Mouse (Mus musculus): ENCODE results near the gene Fnbp1.
A peak's percentile ranks its signal among the peaks of the same experiment; 100 is the strongest.

Gene Fnbp1

DNA sequence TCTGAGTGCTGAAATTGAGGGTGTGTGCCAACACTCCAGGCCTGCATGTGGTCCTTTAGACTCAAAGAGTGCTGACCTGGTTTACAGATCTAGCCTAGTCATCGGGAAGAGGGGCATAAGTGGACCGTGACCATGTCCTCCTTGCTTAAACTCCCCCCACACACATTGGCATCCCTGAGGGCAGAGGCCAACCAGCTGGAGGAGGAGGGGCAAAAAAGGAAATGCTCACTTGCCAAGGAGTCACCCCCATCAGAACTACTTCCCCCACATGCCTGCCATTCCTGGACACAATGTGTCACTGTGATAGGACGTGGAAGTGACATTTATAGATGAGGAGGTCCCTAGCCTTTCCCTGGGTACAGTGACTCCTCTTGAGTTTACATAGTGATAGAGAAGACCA, 116.3 kb downstream of the Fnbp1 start:
- DNase-seq (ENCODE audit: low read depth) = no peak

- DNase-seq (ENCODE audit: low read depth) = no peak
Measured at GRCm38 (mm10) chr2:31024618-31025370, 117.0 kb downstream of the Fnbp1 start.

DNA sequence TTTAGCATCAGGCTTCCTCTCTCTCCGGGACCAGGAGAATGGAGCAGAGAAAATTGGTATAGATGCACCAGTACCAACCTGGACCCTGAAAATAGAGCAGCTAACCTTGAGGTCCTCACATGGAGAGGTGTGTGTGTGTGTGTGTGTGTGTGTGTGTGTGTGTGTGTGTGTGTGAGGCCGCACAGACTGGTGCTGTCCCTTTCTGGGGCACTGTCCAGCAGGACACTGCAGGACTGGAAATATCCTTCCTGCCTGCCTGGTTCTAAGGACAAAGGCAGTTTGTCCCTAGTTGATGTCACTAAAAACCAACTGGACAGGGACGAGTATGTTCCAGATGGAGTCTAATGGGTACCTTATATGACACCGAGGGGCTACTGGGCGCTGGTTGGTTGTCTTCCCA, 117.9 kb downstream of the Fnbp1 start:
- DNase-seq (ENCODE audit: low read depth) = no peak

DNA sequence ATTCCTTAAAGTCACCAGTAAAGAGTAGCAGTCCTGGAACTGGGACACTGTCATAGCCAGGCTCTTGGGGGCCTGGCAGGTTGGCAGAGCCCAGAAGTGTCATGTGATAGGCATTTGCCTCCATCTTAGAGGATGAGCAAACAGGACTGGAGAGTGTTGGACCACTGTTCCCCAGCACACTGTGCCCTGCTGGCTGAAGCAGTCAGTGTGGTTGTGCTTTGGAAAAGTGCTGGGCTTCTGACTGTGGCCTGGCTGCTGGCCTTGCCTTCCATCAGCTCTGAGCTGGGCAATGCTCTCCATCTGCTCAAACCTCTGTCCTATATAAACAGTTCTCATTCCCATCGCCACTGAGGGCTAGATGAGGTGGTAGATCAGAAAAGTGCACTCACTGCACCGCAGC, 121.6 kb downstream of the Fnbp1 start:
- DNase-seq (ENCODE audit: low read depth) = no peak

DNA sequence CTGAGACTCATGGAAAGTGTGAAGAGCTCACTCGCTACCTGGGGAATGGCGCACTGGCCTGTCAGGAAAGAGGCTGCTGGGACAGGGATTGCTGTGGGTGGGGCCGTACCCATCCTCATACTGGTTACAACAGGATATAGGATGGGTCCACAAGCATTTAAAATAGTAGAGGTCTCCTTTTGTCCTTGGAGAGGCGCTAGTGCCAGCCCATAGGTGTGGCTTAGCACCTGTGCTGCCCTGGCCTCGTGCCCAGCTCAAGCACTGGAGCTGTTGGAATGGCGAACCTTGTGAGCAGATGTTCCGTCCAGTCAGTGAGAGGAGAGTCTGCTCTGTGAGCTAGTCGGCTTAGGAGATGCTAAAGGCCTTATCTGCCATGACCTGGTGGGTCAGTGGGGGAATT, 122.8 kb downstream of the Fnbp1 start:
- no peak for DNase-seq (ENCODE audit: low read depth)

DNA sequence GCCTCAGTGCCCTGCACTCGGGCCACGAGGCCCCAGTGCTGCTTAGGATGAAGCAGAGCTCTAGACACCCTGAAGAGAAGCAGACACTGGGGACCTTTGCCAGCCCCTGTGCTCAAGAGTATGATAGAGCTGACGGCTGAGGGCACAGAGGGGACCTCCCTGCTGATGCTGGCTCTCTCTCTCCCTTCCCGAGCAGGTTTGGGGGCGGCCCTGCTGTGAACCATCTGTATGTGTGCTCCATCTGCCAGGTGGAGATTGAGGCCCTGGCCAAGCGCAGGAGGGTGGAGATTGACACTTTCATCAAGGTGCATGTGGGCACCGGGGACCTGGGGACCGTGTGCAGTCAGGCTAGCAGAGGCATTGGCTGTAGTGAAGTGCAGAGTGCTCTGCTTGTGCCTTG, 123.3 kb downstream of the Fnbp1 start:
- DNase-seq (ENCODE audit: low read depth) = no peak

DNA sequence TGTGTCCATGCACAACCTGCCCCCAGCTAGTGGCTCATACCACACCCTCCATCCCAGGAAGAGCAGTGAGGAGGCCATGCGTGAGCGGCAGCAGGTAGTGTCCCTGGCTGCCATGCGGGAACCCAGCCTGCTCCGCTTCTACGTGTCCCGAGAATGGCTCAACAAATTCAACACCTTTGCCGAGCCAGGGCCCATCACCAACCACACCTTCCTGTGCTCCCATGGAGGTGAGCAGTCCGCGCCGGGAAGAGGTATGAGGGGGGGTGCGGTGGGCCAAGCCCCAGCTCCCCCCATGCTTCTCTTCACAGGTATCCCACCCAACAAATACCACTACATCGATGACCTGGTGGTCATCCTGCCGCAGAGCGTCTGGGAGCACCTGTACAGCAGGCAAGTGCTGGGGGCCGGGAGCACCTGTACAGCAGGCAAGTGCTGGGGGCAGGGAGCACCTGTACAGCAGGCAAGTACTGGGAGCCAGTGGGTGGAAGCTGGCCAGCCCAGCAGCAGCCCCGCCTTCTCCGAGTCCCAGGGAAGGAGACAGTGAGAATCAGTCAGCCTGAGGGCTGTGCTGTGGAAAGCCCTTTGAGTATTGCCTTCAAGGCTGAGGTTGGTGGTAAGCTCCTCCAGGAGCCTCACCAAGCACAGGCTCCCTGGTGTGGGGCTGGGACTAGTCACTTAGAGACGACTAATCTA, 124.0 kb downstream of the Fnbp1 start:
- DNase-seq (ENCODE audit: low read depth) = no peak

GRCm38 (mm10) chr2:31013371-31014120, 128.3 kb downstream of the Fnbp1 start:
- DNase-seq (ENCODE audit: low read depth) = no peak

- no peak for DNase-seq (ENCODE audit: low read depth)
Measured at GRCm38 (mm10) chr2:31007208-31007607, 134.6 kb downstream of the Fnbp1 start.

- DNase-seq (ENCODE audit: low read depth) = no peak
Measured at GRCm38 (mm10) chr2:31006434-31006833, 135.4 kb downstream of the Fnbp1 start.

- DNase-seq (ENCODE audit: low read depth) = no peak
Measured at GRCm38 (mm10) chr2:31005453-31005852, 136.4 kb downstream of the Fnbp1 start.

DNA sequence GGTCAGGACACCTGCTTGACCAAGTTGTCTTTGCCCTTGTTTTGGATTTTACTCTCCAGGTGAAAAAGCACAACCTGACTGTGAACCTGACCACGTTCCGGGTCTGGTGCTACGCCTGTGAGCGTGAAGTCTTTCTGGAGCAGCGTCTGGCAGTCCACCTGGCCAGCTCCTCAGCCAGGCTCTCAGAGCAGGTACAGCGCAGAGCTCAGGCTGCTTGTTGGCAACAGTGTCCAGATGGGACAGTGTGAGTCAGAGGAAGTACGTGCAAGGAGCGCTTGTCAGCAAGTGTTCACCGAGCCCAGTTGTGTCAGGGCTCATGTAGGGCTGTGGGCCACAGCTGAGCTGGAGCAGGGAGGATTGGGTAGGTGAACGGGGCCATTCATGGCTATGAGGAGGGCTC, 139.0 kb downstream of the Fnbp1 start:
- no peak for DNase-seq (ENCODE audit: low read depth)

GRCm38 (mm10) chr2:30998443-30999260, 143.2 kb downstream of the Fnbp1 start:
- no peak for DNase-seq (ENCODE audit: low read depth)

DNA sequence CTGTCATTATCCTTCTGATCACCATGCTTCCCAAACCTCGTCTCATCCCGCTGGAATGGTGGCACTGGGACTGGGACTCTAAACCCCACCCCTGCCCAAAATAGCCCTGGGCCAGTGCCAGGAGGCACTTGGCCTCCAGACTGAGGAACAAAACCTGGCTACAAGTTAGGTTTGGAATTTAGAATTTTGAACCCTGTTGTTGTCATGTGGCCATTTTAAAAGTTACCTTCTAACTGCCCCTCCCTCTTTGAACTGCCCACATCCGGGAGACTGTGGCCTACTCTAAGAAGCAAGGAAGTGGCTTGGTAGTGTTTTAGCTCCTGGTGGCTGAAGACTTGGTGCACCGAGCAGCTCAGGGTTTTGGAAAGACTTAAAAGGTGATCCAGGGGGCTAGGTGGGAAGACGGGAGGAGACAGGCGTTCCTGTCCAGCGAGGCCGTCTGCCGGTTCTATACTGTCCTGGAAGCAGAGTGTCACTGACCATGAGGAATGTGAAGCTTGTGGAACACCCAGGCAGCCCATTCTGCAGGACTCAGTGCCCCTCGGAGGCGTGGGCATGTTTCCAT, 146.3 kb downstream of the Fnbp1 start:
- DNase-seq (ENCODE audit: low read depth) = no peak

GRCm38 (mm10) chr2:30994853-30995252, 147.0 kb downstream of the Fnbp1 start:
- DNase-seq (ENCODE audit: low read depth) = no peak

DNA sequence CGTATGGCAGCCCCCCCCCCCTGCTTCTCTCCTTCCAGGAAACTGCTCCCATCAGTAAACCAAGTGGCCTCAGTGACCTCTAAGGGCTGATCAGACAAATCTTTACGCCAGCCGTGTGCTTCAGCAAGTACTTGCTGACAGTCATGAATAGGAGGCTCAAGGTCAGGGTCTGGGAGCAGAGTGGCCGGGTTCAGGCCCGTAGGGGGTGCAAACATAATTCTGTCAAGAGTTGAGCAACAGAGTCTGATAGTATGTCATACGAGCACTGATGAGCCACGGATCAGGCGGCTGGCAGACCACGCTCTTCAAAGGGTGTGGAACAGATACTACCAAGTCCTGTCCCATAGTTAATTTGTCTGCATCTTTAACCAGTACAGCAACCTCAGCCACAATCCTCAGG, 151.6 kb downstream of the Fnbp1 start:
- no peak for DNase-seq (ENCODE audit: low read depth)

GRCm38 (mm10) chr2:30985111-30986020, 156.4 kb downstream of the Fnbp1 start:
- peak; percentile 35 for DNase-seq (ENCODE audit: low read depth)

- DNase-seq (ENCODE audit: low read depth) = no peak
Measured at GRCm38 (mm10) chr2:30983024-30983423, 158.8 kb downstream of the Fnbp1 start.

DNA sequence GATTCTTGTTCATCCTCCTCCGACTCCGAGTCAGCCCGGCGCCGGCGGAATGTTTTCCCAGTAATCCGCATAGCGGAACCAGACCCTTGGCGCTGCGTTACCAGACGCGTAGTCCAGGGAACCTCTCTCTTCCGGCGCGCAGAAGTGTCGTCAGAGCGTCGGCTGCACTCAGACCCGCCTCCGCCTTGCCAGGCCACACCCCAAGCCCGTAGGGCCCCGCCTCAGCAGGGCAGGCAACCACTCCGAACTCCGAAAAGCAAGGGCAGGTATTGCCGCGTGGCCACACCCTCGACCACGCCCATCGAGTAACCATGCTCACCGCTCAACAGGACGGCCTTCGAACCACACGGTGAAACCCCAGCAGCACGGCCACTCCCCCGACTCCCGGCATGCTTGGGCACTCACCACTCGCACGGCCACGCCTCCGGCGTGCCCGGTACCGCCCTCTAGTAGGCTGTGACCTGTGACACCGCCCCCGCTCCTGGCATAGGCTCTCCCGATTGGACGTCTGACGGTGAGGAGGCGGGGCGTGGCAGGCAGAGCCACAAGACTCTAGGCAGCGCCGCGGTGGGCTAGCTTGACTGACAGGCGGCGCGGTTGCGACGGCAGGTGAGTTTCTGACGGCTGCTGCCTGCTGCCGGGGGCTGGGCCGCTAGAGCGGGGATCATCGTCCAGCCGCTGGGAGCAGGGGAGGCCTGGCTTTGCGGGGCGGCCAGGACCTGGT, 159.9 kb downstream of the Fnbp1 start, which contains the start of the genes BC005624 and Usp20:
TSS of gene BC005624 (minus strand) at position 412 of the 724 bp plus-strand sequence.
TSS of gene Usp20 (plus strand) at position 490 of the 724 bp plus-strand sequence.
- peak; percentile 100 for DNase-seq (ENCODE audit: low read depth)

Measured in fibroblast of lung, adult 2 months (primary cell).